Mouse (Mus musculus): Measurements from ENCODE around the gene Ccnd2. TPM values are rescaled to one million over a fixed set of nuclear protein-coding genes. Genes with fewer than 3 reads are reported as not detected.

Gene Ccnd2
- polyA plus RNA-seq, 1 experiment from 2014 or later = 482 TPM

DNA sequence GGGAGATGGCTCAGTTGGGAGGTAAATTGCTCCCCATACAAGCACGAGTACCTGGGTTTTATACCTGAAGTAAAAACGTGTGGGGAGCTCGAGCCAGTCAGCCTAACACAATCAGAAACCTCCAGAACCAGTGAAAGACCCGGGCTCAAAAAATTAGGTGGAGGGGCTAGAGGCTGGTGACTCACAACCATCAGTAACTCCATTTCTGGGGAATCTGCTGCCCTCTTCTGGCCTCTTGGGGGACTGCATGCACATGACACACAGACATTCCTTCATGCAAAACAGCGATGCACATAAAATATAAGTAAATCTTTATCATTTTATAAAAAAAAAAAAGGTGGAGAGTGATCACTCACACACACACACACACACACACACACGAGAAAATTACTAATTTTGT, 46.9 kb downstream of the Ccnd2 start:
- no peak overlapping the region for H3K4me3 ChIP-seq
- no peak for ATAC-seq (replicated peaks; ENCODE audit: insufficient number of reproducible peaks, insufficient read depth, low FRiP score, low read depth)
- no peak overlapping the region for H3K9ac ChIP-seq
- no peak overlapping the region for H3K27ac ChIP-seq
- 61% methylated on average over 6 of the region's 6 CpGs for WGBS
- peaks cover 21% of the 10 kb centered on the region for H3K4me1 ChIP-seq (replicated peaks)
- no peaks in the 10 kb centered on the region for H3K9me3 ChIP-seq (replicated peaks)
- H3K36me3 ChIP-seq = no peaks in the 10 kb centered on the region
- no peaks in the 10 kb centered on the region for H3K27me3 ChIP-seq
- H3K4me2 ChIP-seq = no peak overlapping the region

DNA sequence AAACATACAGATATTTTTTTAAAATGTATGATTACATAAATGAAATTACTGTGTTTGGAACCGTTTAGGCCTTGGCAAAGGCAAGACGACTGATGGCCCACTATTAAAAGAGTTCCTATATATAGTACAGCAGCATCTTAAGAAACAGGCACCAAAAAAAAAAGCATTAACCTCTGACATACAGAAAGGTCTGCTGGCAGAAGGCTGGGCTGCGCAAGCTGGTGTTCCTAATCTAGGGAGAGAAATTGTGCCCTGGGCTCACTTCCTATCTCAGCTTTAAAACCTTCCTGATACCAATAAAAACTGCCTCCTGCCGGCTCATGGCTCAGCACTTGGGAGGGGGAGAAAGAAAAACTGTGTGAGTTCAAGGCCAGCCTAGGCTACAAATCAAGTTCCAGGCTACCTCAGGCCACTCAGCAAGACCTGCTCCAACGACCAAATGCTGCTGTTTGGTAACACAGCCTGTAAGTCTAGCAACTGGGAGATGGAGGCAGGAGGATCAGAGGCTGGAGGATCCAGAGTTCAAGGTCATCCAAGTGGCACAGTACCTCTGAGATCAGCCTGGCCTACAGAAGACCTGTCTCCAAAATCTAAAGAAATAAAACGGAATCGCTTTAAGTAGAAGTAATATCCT, 47.5 kb downstream of the Ccnd2 start:
- no peaks in the 10 kb centered on the region for H3K36me3 ChIP-seq
- peaks cover 17% of the 10 kb centered on the region for H3K4me1 ChIP-seq (replicated peaks)
- no peak for ATAC-seq (replicated peaks; ENCODE audit: insufficient number of reproducible peaks, insufficient read depth, low FRiP score, low read depth)
- H3K27me3 ChIP-seq = no peaks in the 10 kb centered on the region
- no peaks in the 10 kb centered on the region for H3K9me3 ChIP-seq (replicated peaks)
- no peak overlapping the region for H3K4me2 ChIP-seq
- H3K4me3 ChIP-seq = no peak overlapping the region
- H3K9ac ChIP-seq = no peak overlapping the region
- 72% methylated on average over 7 of the region's 7 CpGs for WGBS
- H3K27ac ChIP-seq = no peak overlapping the region

GRCm38 (mm10) chr6:127103506-127104275, 48.3 kb downstream of the Ccnd2 start:
- Histone ChIP-seq H3K4me1 (replicated peaks) (peaks cover 12% of the 10 kb centered on the region), H3K4me3 (no peak overlapping the region), H3K9ac (no peak overlapping the region), H3K4me2 (no peak overlapping the region), H3K27me3 (no peaks in the 10 kb centered on the region), H3K9me3 (replicated peaks) (no peaks in the 10 kb centered on the region), H3K27ac (no peak overlapping the region), H3K36me3 (no peaks in the 10 kb centered on the region)
- WGBS = 87% methylated on average over 6 of the region's 6 CpGs
- ATAC-seq (replicated peaks; ENCODE audit: insufficient number of reproducible peaks, insufficient read depth, low FRiP score, low read depth) = no peak

GRCm38 (mm10) chr6:127094565-127094964, 57.4 kb downstream of the Ccnd2 start:
- Histone ChIP-seq H3K4me3 (no peak overlapping the region), H3K36me3 (peaks cover 14% of the 10 kb centered on the region; the same call in 1 of the 2 replicates), H3K4me2 (no peak overlapping the region), H3K27me3 (no peaks in the 10 kb centered on the region), H3K27ac (no peak overlapping the region), H3K9me3 (replicated peaks) (no peaks in the 10 kb centered on the region), H3K4me1 (replicated peaks) (no peaks in the 10 kb centered on the region), H3K9ac (no peak overlapping the region)
- no peak for ATAC-seq (replicated peaks; ENCODE audit: insufficient number of reproducible peaks, insufficient read depth, low FRiP score, low read depth)
- 70% methylated on average over 7 of the region's 7 CpGs for WGBS

GRCm38 (mm10) chr6:127086739-127087138, 65.3 kb downstream of the Ccnd2 start:
- peaks cover 24% of the 10 kb centered on the region; the same call in 1 of the 2 replicates for H3K36me3 ChIP-seq
- no peaks in the 10 kb centered on the region for H3K9me3 ChIP-seq (replicated peaks)
- H3K27me3 ChIP-seq = peaks cover 13% of the 10 kb centered on the region
- H3K4me2 ChIP-seq = no peak overlapping the region
- no peak overlapping the region for H3K9ac ChIP-seq
- H3K4me3 ChIP-seq = no peak overlapping the region
- WGBS = 34% methylated on average over 4 of the region's 4 CpGs
- ATAC-seq (replicated peaks; ENCODE audit: insufficient number of reproducible peaks, insufficient read depth, low FRiP score, low read depth) = peak; percentile 54
- H3K4me1 ChIP-seq (replicated peaks) = peaks cover 12% of the 10 kb centered on the region
- H3K27ac ChIP-seq = peak overlapping the region; percentile 56

- Histone ChIP-seq H3K9me3 (replicated peaks) (no peaks in the 10 kb centered on the region), H3K4me1 (replicated peaks) (peaks cover 18% of the 10 kb centered on the region), H3K27me3 (peaks cover 28% of the 10 kb centered on the region), H3K9ac (no peak overlapping the region), H3K36me3 (no peaks in the 10 kb centered on the region), H3K27ac (no peak overlapping the region), H3K4me2 (no peak overlapping the region), H3K4me3 (no peak overlapping the region)
- ATAC-seq (replicated peaks; ENCODE audit: insufficient number of reproducible peaks, insufficient read depth, low FRiP score, low read depth) = no peak
- WGBS = 71% methylated on average over 6 of the region's 6 CpGs
Observed at GRCm38 (mm10) chr6:127081820-127082219, 70.2 kb downstream of the Ccnd2 start.

GRCm38 (mm10) chr6:127079867-127080731, 71.9 kb downstream of the Ccnd2 start:
- Histone ChIP-seq H3K9me3 (replicated peaks) (no peaks in the 10 kb centered on the region), H3K27ac (no peak overlapping the region), H3K36me3 (no peaks in the 10 kb centered on the region), H3K4me2 (peak overlapping the region; percentile 99), H3K4me3 (peak overlapping the region; percentile 58), H3K9ac (peak overlapping the region; percentile 51), H3K4me1 (replicated peaks) (peaks cover 18% of the 10 kb centered on the region), H3K27me3 (peaks cover 28% of the 10 kb centered on the region)
- peak; percentile 64 for ATAC-seq (replicated peaks; ENCODE audit: insufficient number of reproducible peaks, insufficient read depth, low FRiP score, low read depth)
- 3% methylated on average over 59 of the region's 59 CpGs for WGBS

Other genes with a start within 250 kb of the Ccnd2 start
- 0.29 TPM in 1 of 2 replicates, not detected in the other for gene Dyrk4, start 230.4 kb downstream of the Ccnd2 start, polyA plus RNA-seq (2015; fragmentation: Nextera tagmentation; extraction: Ambion mirVana)
- gene Rad51ap1, start 212.6 kb downstream of the Ccnd2 start, polyA plus RNA-seq (2015; fragmentation: Nextera tagmentation; extraction: Ambion mirVana) = 27.7 and 32.9 TPM in 2 replicates
- 12.0 TPM in 2 replicates for gene D6Wsu163e, start 212.2 kb downstream of the Ccnd2 start, polyA plus RNA-seq (2015; fragmentation: Nextera tagmentation; extraction: Ambion mirVana)
- 0.08 and 0.11 TPM in 2 replicates for gene Fgf6, start 136.6 kb downstream of the Ccnd2 start, polyA plus RNA-seq (2015; fragmentation: Nextera tagmentation; extraction: Ambion mirVana)
- gene Fgf23, start 79.3 kb downstream of the Ccnd2 start, polyA plus RNA-seq (2015; fragmentation: Nextera tagmentation; extraction: Ambion mirVana) = 0.24 TPM in 2 replicates
- gene Tigar, start 42.6 kb downstream of the Ccnd2 start, polyA plus RNA-seq (2015; fragmentation: Nextera tagmentation; extraction: Ambion mirVana) = 6.2 and 7.8 TPM in 2 replicates